Mouse (Mus musculus) CH12.LX (cell line): ENCODE measurements at regions not wholly inside any gene's neighbourhood (a gene's known extent, or its start where the extent isn't known, plus 50 kb on each side); places are given as distances from the start of the nearest gene placed in this dataset.

Experiments used
- DNase-seq: peaks from one replicate; pipeline ENCODE4 v3.0.0-alpha.2; 2013; ENCODE audit errors: extremely low read depth
- H3K27ac ChIP-seq: 2 replicates; pipeline ENCODE4 v1.5.1; 2012; ENCODE audit warnings: low read depth, mild to moderate bottlenecking, control low read depth, moderate library complexity; ENCODE audit not compliant: insufficient read depth
- H3K27me3 ChIP-seq: replicated peaks from 2 replicates; pipeline ENCODE3; 2012; ENCODE audit warnings: inconsistent platforms
- H3K36me3 ChIP-seq, 2 experiments: replicated peaks in 1 of 2; 2 replicates each; pipeline versions ENCODE3 to v1.6.1; 2012; ENCODE audit warnings: inconsistent platforms in 1 of 2, low read length in 1 of 2, mild to moderate bottlenecking in 1 of 2, mixed read lengths in 1 of 2, moderate library complexity in 1 of 2; ENCODE audit not compliant: control insufficient read depth in 1 of 2, insufficient read depth in 1 of 2
- H3K4me1 ChIP-seq, 2 experiments: 2 replicates each; pipeline ENCODE4 v1.6.1; 2012; ENCODE audit warnings: inconsistent platforms in 1 of 2, moderate library complexity in 1 of 2; ENCODE audit not compliant: insufficient read depth in 2 of 2, control insufficient read depth in 1 of 2
- H3K4me2 ChIP-seq: 2 replicates; pipeline ENCODE4 v1.6.1; 2012; ENCODE audit warnings: low read depth, mild to moderate bottlenecking, control low read depth; ENCODE audit not compliant: poor library complexity, insufficient read depth, severe bottlenecking
- H3K4me3 ChIP-seq, 3 experiments: fragments of 150-350 bp in 1 of 3; sonication (generic) in 1 of 3; replicated peaks in 1 of 3; 2 replicates each; pipeline versions ENCODE3 to v1.5.1; 2011 to 2012; ENCODE audit warnings: low read depth in 2 of 3, low read length in 2 of 3, mild to moderate bottlenecking in 2 of 3, moderate library complexity in 2 of 3, control low read depth in 1 of 3, improper control_type of control experiment in 1 of 3, inconsistent platforms in 1 of 3, mixed read lengths in 1 of 3; ENCODE audit not compliant: poor library complexity in 1 of 3
- H3K79me2 ChIP-seq: replicated peaks from 2 replicates; pipeline ENCODE4 v1.6.1; 2012; ENCODE audit warnings: mild to moderate bottlenecking, moderate library complexity; ENCODE audit not compliant: control insufficient read depth, poor library complexity, insufficient read depth, severe bottlenecking; ENCODE audit errors: extremely low read depth
- H3K9ac ChIP-seq: 2 replicates; pipeline ENCODE4 v1.6.1; 2012; ENCODE audit warnings: low read depth, mild to moderate bottlenecking, control low read depth, moderate library complexity; ENCODE audit not compliant: insufficient read depth
- H3K9me3 ChIP-seq: replicated peaks from 2 replicates; pipeline ENCODE3; 2012; ENCODE audit warnings: low read length, inconsistent platforms, mixed read lengths
- BHLHE40 ChIP-seq: IDR thresholded peaks from 2 replicates; pipeline ENCODE4 v1.6.1; 2011; ENCODE audit warnings: mild to moderate bottlenecking, low read depth, low read length, improper control_type of control experiment
- CHD2 ChIP-seq: IDR thresholded peaks from 2 replicates; pipeline ENCODE4 v1.6.1; 2011; ENCODE audit warnings: low read length, improper control_type of control experiment
- E2F4 ChIP-seq: IDR thresholded peaks from 2 replicates; pipeline ENCODE4 v1.6.1; 2011; ENCODE audit warnings: low read depth, low read length, improper control_type of control experiment; ENCODE audit not compliant: insufficient replicate concordance
- ELF1 ChIP-seq: IDR thresholded peaks from 2 replicates; pipeline ENCODE4 v1.6.1; 2014; ENCODE audit warnings: low read depth, mild to moderate bottlenecking, inconsistent platforms, low read length, improper control_type of control experiment
- EP300 ChIP-seq: IDR thresholded peaks from 2 replicates; pipeline ENCODE4 v1.6.1; 2011; ENCODE audit warnings: low read length, improper control_type of control experiment
- ETS1 ChIP-seq: conservative IDR thresholded peaks from 2 replicates; pipeline ENCODE4 v1.6.1; 2012; ENCODE audit warnings: low read depth, mild to moderate bottlenecking, inconsistent platforms, low read length, improper control_type of control experiment, moderate library complexity
- GABPA ChIP-seq: IDR thresholded peaks from 2 replicates; pipeline ENCODE4 v1.6.1; 2012; ENCODE audit warnings: low read depth, low read length, improper control_type of control experiment, inconsistent platforms; ENCODE audit not compliant: insufficient replicate concordance
- HCFC1 ChIP-seq: IDR thresholded peaks from 2 replicates; pipeline ENCODE4 v1.6.1; 2012; ENCODE audit warnings: low read depth, mild to moderate bottlenecking, inconsistent platforms, low read length, improper control_type of control experiment
- IRF4 ChIP-seq: IDR thresholded peaks from 2 replicates; pipeline ENCODE4 v1.6.1; 2014; ENCODE audit warnings: low read depth, mild to moderate bottlenecking, inconsistent platforms, low read length, improper control_type of control experiment
- MAX ChIP-seq: IDR thresholded peaks from 2 replicates; pipeline ENCODE4 v1.6.1; 2011; ENCODE audit warnings: low read length, improper control_type of control experiment
- MAZ ChIP-seq: IDR thresholded peaks from 2 replicates; pipeline ENCODE4 v1.6.1; 2012; ENCODE audit warnings: low read depth, mild to moderate bottlenecking, inconsistent platforms, low read length, improper control_type of control experiment, moderate library complexity
- MEF2A ChIP-seq: IDR thresholded peaks from 2 replicates; pipeline ENCODE4 v1.6.1; 2014; ENCODE audit warnings: low read depth, mild to moderate bottlenecking, inconsistent platforms, low read length, improper control_type of control experiment, borderline replicate concordance
- MXI1 ChIP-seq: IDR thresholded peaks from 2 replicates; pipeline ENCODE4 v1.6.1; 2011; ENCODE audit warnings: mild to moderate bottlenecking, low read depth, low read length, improper control_type of control experiment
- MYC ChIP-seq: IDR thresholded peaks from 2 replicates; pipeline ENCODE4 v1.6.1; 2011; ENCODE audit warnings: low read depth, mild to moderate bottlenecking, improper control_type of control experiment, low read length
- NELFE ChIP-seq: IDR thresholded peaks from 2 replicates; pipeline ENCODE4 v1.6.1; 2011; ENCODE audit warnings: low read depth, low read length, improper control_type of control experiment
- NRF1 ChIP-seq: IDR thresholded peaks from 2 replicates; pipeline ENCODE4 v1.6.1; 2014; ENCODE audit warnings: low read depth, mild to moderate bottlenecking, inconsistent platforms, low read length, improper control_type of control experiment, moderate library complexity
- PAX5 ChIP-seq: IDR thresholded peaks from 2 replicates; pipeline ENCODE4 v1.6.1; 2012; ENCODE audit warnings: low read length, inconsistent platforms, mixed read lengths
- POLR2A ChIP-seq: IDR thresholded peaks from 2 replicates; pipeline ENCODE4 v1.6.1; 2011; ENCODE audit warnings: low read depth, mild to moderate bottlenecking, improper control_type of control experiment, low read length
- POLR2AphosphoS2 ChIP-seq: IDR thresholded peaks from 2 replicates; pipeline ENCODE4 v1.6.1; 2011; ENCODE audit warnings: low read depth, low read length, improper control_type of control experiment
- RCOR1 ChIP-seq: conservative IDR thresholded peaks from 2 replicates; pipeline ENCODE4 v1.6.1; 2012; ENCODE audit warnings: low read depth, mild to moderate bottlenecking, inconsistent platforms, low read length, improper control_type of control experiment
- SIN3A ChIP-seq: IDR thresholded peaks from 2 replicates; pipeline ENCODE4 v1.6.1; 2012; ENCODE audit warnings: low read length, improper control_type of control experiment, inconsistent platforms
- SMC3 ChIP-seq: IDR thresholded peaks from 2 replicates; pipeline ENCODE4 v1.6.1; 2011; ENCODE audit warnings: low read depth, low read length, improper control_type of control experiment
- TBP ChIP-seq: conservative IDR thresholded peaks from 2 replicates; pipeline ENCODE4 v1.6.1; 2011; ENCODE audit warnings: low read depth, low read length, improper control_type of control experiment
- USF1 ChIP-seq: IDR thresholded peaks from 2 replicates; pipeline ENCODE4 v1.6.1; 2014; ENCODE audit warnings: low read depth, mild to moderate bottlenecking, inconsistent platforms, low read length, improper control_type of control experiment
- ZC3H11A ChIP-seq: IDR thresholded peaks from 2 replicates; pipeline ENCODE4 v1.6.1; 2012; ENCODE audit warnings: low read depth, mild to moderate bottlenecking, inconsistent platforms, low read length, improper control_type of control experiment
- ZKSCAN1 ChIP-seq: IDR thresholded peaks from 2 replicates; pipeline ENCODE4 v1.6.1; 2012; ENCODE audit warnings: low read depth, inconsistent platforms, low read length, improper control_type of control experiment, borderline replicate concordance
- dilution Hi-C: fragments of 300-500 bp; cut with MboI; formaldehyde crosslinking; loops from 2 replicates; pipeline ENCODE4 v1.14.3; 2020; ENCODE audit warnings: low sequenced_read_pairs; ENCODE audit not compliant: extremely low pct_unique_long_range_greater_than_20kb, extremely low pct_ligation_motif_present
- in situ Hi-C: fragments of 300-500 bp; cut with MboI; formaldehyde crosslinking; loops from 3 replicates; pipeline ENCODE4 v1.14.3; 2019; ENCODE audit warnings: low sequenced_read_pairs, low pct_ligation_motif_present, low pct_unique_long_range_greater_than_20kb, mixed read lengths

DNA sequence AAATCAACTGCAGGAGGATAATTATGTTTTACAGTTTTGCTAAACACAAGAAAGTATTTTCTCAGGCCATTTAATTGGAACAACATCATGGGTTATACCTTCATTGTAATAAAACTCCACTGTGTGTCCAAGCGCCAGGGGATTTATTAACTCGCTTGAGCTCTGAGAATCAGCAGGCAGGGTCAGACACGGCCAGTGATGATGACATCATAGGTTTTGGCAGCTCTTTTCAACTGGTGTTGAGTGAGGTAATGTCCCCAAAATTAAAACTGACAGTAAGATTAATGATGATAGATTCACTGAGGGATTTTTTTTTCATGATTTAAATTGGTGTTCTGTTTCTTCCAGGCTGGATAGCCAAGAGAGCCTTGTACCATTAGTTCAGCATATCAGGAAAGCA, 576.7 kb upstream of the Clint1 start:
- H3K36me3 ChIP-seq: no peaks in the 10 kb centered on the region
- no peak overlapping the region for H3K9ac ChIP-seq
- H3K4me1 ChIP-seq: no peaks in the 10 kb centered on the region
- DNase-seq: no peak
- H3K79me2 ChIP-seq: no peaks in the 10 kb centered on the region
- no peak overlapping the region for H3K27ac ChIP-seq
- TF ChIP-seq MXI1: no peak
- TF ChIP-seq POLR2A: no peak
- no peak for TF ChIP-seq RCOR1
- no peak for TF ChIP-seq POLR2AphosphoS2
- no peak for TF ChIP-seq NELFE
- TF ChIP-seq ZKSCAN1: no peak
- TF ChIP-seq BHLHE40: no peak
- no peak for TF ChIP-seq SMC3
- TF ChIP-seq GABPA: no peak
- no peak for TF ChIP-seq USF1
- TF ChIP-seq MAZ: no peak
- no peak for TF ChIP-seq SIN3A
- no peak for TF ChIP-seq ZC3H11A
- TF ChIP-seq IRF4: no peak
- no peak for TF ChIP-seq MEF2A
- no peak for TF ChIP-seq MYC
- TF ChIP-seq EP300: no peak
- TF ChIP-seq E2F4: no peak
- H3K4me3 ChIP-seq: no peak overlapping the region
- dilution Hi-C loops: no loop called here
- in situ Hi-C loops: no loop called here
- no peaks in the 10 kb centered on the region for H3K9me3 ChIP-seq
- no peaks in the 10 kb centered on the region for H3K27me3 ChIP-seq
- no peak overlapping the region for H3K4me2 ChIP-seq

DNA sequence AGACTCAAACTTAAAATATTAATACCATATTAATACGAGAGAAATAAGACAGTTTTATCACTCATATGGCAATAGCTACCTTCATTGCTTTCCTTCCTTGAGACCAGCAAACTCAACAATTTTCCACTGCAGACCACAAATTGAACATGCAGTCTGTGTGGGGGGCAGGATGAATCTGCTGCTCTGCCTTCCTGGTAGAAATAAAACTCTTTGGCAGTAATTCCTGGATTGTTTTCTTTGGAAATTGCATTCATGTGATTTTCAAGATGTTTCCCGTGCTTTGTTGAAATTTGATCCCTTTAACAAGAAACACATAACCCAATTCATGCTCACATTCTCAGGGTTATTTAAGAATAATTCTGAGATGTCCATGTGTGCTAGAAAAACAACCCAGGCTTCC, 555.1 kb upstream of the Clint1 start:
- DNase-seq: no peak
- TF ChIP-seq PAX5 (no peak), MYC (no peak), TBP (no peak), MEF2A (no peak), MXI1 (no peak), HCFC1 (no peak), ELF1 (no peak), E2F4 (no peak), ETS1 (no peak), BHLHE40 (no peak), ZKSCAN1 (no peak), CHD2 (no peak), NRF1 (no peak), POLR2A (no peak), MAX (no peak)
- H3K27ac ChIP-seq: no peak overlapping the region
- H3K27me3 ChIP-seq: no peaks in the 10 kb centered on the region
- no peak overlapping the region for H3K9ac ChIP-seq
- dilution Hi-C loops: no loop called here
- H3K9me3 ChIP-seq: no peaks in the 10 kb centered on the region
- H3K4me1 ChIP-seq: no peaks in the 10 kb centered on the region
- in situ Hi-C loops: no loop called here
- no peaks in the 10 kb centered on the region for H3K79me2 ChIP-seq
- no peak overlapping the region for H3K4me3 ChIP-seq
- H3K36me3 ChIP-seq: no peaks in the 10 kb centered on the region
- H3K4me2 ChIP-seq: no peak overlapping the region
